Mouse (Mus musculus) liver, embryonic 14.5 days (tissue): ENCODE data around the gene Frmd8.
A peak's percentile ranks its signal among the peaks of the same experiment; 100 is the strongest.

Experiments used
- CTCF ChIP-seq: IDR thresholded peaks from 2 replicates; pipeline ENCODE4 v1.5.1; 2016; ENCODE audit warnings: antibody characterized with exemption, low read depth, control low read depth
- EP300 ChIP-seq: IDR thresholded peaks from 2 replicates; pipeline ENCODE4 v1.6.1; 2016; ENCODE audit warnings: antibody characterized with exemption, low read depth

- no peak for TF ChIP-seq CTCF
- TF ChIP-seq EP300, result 0 out of 2 replicates have a peak, but pooled peaks have one; percentile 6
Measured at GRCm38 (mm10) chr19:5847306-5847796, 27.7 kb downstream of the Frmd8 start.
